Mouse (Mus musculus) limb, embryonic 11.5 days (tissue): ENCODE measurements at regions not wholly inside any gene's neighbourhood (a gene's known extent, or its start where the extent isn't known, plus 50 kb on each side); places are given as distances from the start of the nearest gene placed in this dataset.

Source experiments
- ATAC-seq: fragments of 200-750 bp; cut with Nextera tagmentation; 2 replicates; pipeline ENCODE4 v1.8.0; 2017; ENCODE audit warnings: low read depth; ENCODE audit not compliant: insufficient number of reproducible peaks, low FRiP score, low TSS enrichment
- DNase-seq: peaks from one replicate; pipeline ENCODE4 v3.0.0-alpha.2; 2015; ENCODE audit warnings: low spot score
- H3K27ac ChIP-seq: fragments of 300-500 bp; sonication (generic); replicated peaks from 2 replicates; pipeline ENCODE4 v1.5.1; 2014; ENCODE audit warnings: low read depth, mild to moderate bottlenecking, low read length
- H3K27me3 ChIP-seq: fragments of 300-500 bp; sonication (generic); 2 replicates; pipeline ENCODE4 v1.6.1; 2014; ENCODE audit warnings: mild to moderate bottlenecking, low read length, mixed read lengths; ENCODE audit not compliant: control insufficient read depth, insufficient read depth
- H3K36me3 ChIP-seq: fragments of 300-500 bp; sonication (generic); 2 replicates; pipeline ENCODE4 v1.6.1; 2014; ENCODE audit warnings: mild to moderate bottlenecking, low read length, moderate library complexity, mixed read lengths; ENCODE audit not compliant: control insufficient read depth, insufficient read depth
- H3K4me1 ChIP-seq: fragments of 300-500 bp; sonication (generic); 2 replicates; pipeline ENCODE4 v1.6.1; 2014; ENCODE audit warnings: low read length, mixed read lengths; ENCODE audit not compliant: control insufficient read depth, insufficient read depth
- H3K4me2 ChIP-seq: fragments of 300-500 bp; sonication (generic); 2 replicates; pipeline ENCODE4 v1.6.1; 2014; ENCODE audit warnings: low read depth, mild to moderate bottlenecking, moderate library complexity; ENCODE audit not compliant: severe bottlenecking
- H3K4me3 ChIP-seq: fragments of 300-500 bp; sonication (generic); 2 replicates; pipeline ENCODE4 v1.5.1; 2014; ENCODE audit warnings: low read depth, low read length
- H3K9ac ChIP-seq: fragments of 300-500 bp; sonication (generic); 2 replicates; pipeline ENCODE4 v1.6.1; 2014; ENCODE audit warnings: mild to moderate bottlenecking, low read length
- H3K9me3 ChIP-seq: fragments of 300-500 bp; sonication (generic); 2 replicates; pipeline ENCODE4 v1.6.1; 2016; ENCODE audit warnings: low read length; ENCODE audit not compliant: control insufficient read depth
- WGBS: fragments of 180-500 bp; shearing (Covaris S2); extraction: QIAGEN DNeasy Blood & Tissue Kit; methylation state at CpG from one replicate; pipeline ENCODE4 v1.1.7; 2014; 5-methylcytosine and 5-hydroxymethylcytosine counted together

GRCm38 (mm10) chr13:119263561-119263960, 164.8 kb upstream of the Paip1 start:
- Histone ChIP-seq H3K36me3 (no peaks in the 10 kb centered on the region), H3K4me2 (no peak overlapping the region), H3K4me1 (no peaks in the 10 kb centered on the region), H3K9me3 (no peaks in the 10 kb centered on the region), H3K9ac (no peak overlapping the region), H3K27me3 (no peaks in the 10 kb centered on the region), H3K4me3 (no peak overlapping the region), H3K27ac (no peak overlapping the region)
- no peak for ATAC-seq
- DNase-seq: no peak
- 79% methylated on average over 2 of the region's 2 CpGs for WGBS

- no peaks in the 10 kb centered on the region for H3K36me3 ChIP-seq
- H3K9me3 ChIP-seq: no peaks in the 10 kb centered on the region
- no peak overlapping the region for H3K9ac ChIP-seq
- no peaks in the 10 kb centered on the region for H3K4me1 ChIP-seq
- no peak overlapping the region for H3K4me2 ChIP-seq
- no peaks in the 10 kb centered on the region for H3K27me3 ChIP-seq
- WGBS: 86% methylated on average over 4 of the region's 4 CpGs
- DNase-seq (no peak), ATAC-seq (no peak)
- no peak overlapping the region for H3K27ac ChIP-seq
- H3K4me3 ChIP-seq: no peak overlapping the region
These were observed 160.6 kb upstream of the Paip1 start for GRCm38 (mm10) chr13:119267608-119268300.

- no peak overlapping the region for H3K27ac ChIP-seq
- H3K27me3 ChIP-seq: no peaks in the 10 kb centered on the region
- no peaks in the 10 kb centered on the region for H3K36me3 ChIP-seq
- 75% methylated on average over 10 of the region's 10 CpGs for WGBS
- H3K9ac ChIP-seq: no peak overlapping the region
- DNase-seq (no peak), ATAC-seq (no peak)
- H3K4me1 ChIP-seq: no peaks in the 10 kb centered on the region
- no peak overlapping the region for H3K4me3 ChIP-seq
- H3K9me3 ChIP-seq: no peaks in the 10 kb centered on the region
- H3K4me2 ChIP-seq: no peak overlapping the region
These were observed 160.1 kb upstream of the Paip1 start for GRCm38 (mm10) chr13:119268301-119268675.

GRCm38 (mm10) chr13:119275500-119275899, 152.9 kb upstream of the Paip1 start:
- WGBS: 89% methylated on average over 4 of the region's 4 CpGs
- Histone ChIP-seq H3K9me3 (no peaks in the 10 kb centered on the region), H3K27me3 (no peaks in the 10 kb centered on the region), H3K27ac (no peak overlapping the region), H3K36me3 (no peaks in the 10 kb centered on the region), H3K9ac (no peak overlapping the region), H3K4me2 (no peak overlapping the region), H3K4me3 (no peak overlapping the region), H3K4me1 (no peaks in the 10 kb centered on the region)
- no peak for ATAC-seq
- no peak for DNase-seq

- Histone ChIP-seq H3K36me3 (no peaks in the 10 kb centered on the region), H3K27ac (no peak overlapping the region), H3K4me3 (no peak overlapping the region), H3K9me3 (no peaks in the 10 kb centered on the region), H3K4me2 (no peak overlapping the region), H3K9ac (no peak overlapping the region), H3K4me1 (no peaks in the 10 kb centered on the region), H3K27me3 (no peaks in the 10 kb centered on the region)
- ATAC-seq (no peak), DNase-seq (no peak)
- 74% methylated on average over 13 of the region's 13 CpGs for WGBS
These were observed 151.0 kb upstream of the Paip1 start for GRCm38 (mm10) chr13:119277308-119277948.

- no peaks in the 10 kb centered on the region for H3K9me3 ChIP-seq
- no peak for DNase-seq
- no peaks in the 10 kb centered on the region for H3K27me3 ChIP-seq
- H3K4me1 ChIP-seq: no peaks in the 10 kb centered on the region
- WGBS: 93% methylated on average over 8 of the region's 8 CpGs
- H3K27ac ChIP-seq: no peak overlapping the region
- no peak for ATAC-seq
- no peak overlapping the region for H3K4me3 ChIP-seq
- no peaks in the 10 kb centered on the region for H3K36me3 ChIP-seq
- no peak overlapping the region for H3K9ac ChIP-seq
- no peak overlapping the region for H3K4me2 ChIP-seq
These were observed 149.0 kb upstream of the Paip1 start for GRCm38 (mm10) chr13:119279449-119279848.

GRCm38 (mm10) chr13:119280622-119281021, 147.8 kb upstream of the Paip1 start:
- Histone ChIP-seq H3K4me2 (no peak overlapping the region), H3K4me3 (no peak overlapping the region), H3K9ac (no peak overlapping the region), H3K27ac (no peak overlapping the region), H3K27me3 (no peaks in the 10 kb centered on the region), H3K4me1 (no peaks in the 10 kb centered on the region), H3K36me3 (no peaks in the 10 kb centered on the region), H3K9me3 (no peaks in the 10 kb centered on the region)
- DNase-seq: no peak
- ATAC-seq: no peak
- WGBS: 72% methylated on average over 5 of the region's 5 CpGs

- H3K9ac ChIP-seq: no peak overlapping the region
- ATAC-seq: no peak
- H3K4me1 ChIP-seq: no peaks in the 10 kb centered on the region
- H3K27me3 ChIP-seq: no peaks in the 10 kb centered on the region
- no peaks in the 10 kb centered on the region for H3K9me3 ChIP-seq
- 58% methylated on average over 6 of the region's 6 CpGs for WGBS
- H3K27ac ChIP-seq: no peak overlapping the region
- peak; percentile 82 for DNase-seq
- no peak overlapping the region for H3K4me3 ChIP-seq
- H3K4me2 ChIP-seq: no peak overlapping the region
- no peaks in the 10 kb centered on the region for H3K36me3 ChIP-seq
These were observed 145.0 kb upstream of the Paip1 start for GRCm38 (mm10) chr13:119283448-119283847.

- Histone ChIP-seq H3K4me2 (no peak overlapping the region), H3K36me3 (no peaks in the 10 kb centered on the region), H3K9me3 (no peaks in the 10 kb centered on the region), H3K4me3 (no peak overlapping the region), H3K27ac (no peak overlapping the region), H3K9ac (no peak overlapping the region), H3K27me3 (no peaks in the 10 kb centered on the region), H3K4me1 (no peaks in the 10 kb centered on the region)
- 93% methylated on average over 1 of the region's 1 CpGs for WGBS
- no peak for ATAC-seq
- DNase-seq: no peak
These were observed 119.2 kb upstream of the Paip1 start for GRCm38 (mm10) chr13:119309238-119309637.
